Mouse (Mus musculus) ovary, adult 18-20 months (tissue): ENCODE data around the gene Mdfic.
A peak's percentile ranks its signal among the peaks of the same experiment; 100 is the strongest.

Source experiments
- DNase-seq: peaks from one replicate; pipeline ENCODE4 v3.0.0; 2022; ENCODE audit warnings: low spot score, mixed read lengths

The Mdfic gene

GRCm38 (mm10) chr6:15742591-15743149 lies 22.2 kb downstream of the Mdfic start:
- DNase-seq, result no peak

- no peak for DNase-seq
These were observed 22.9 kb downstream of the Mdfic start for GRCm38 (mm10) chr6:15743291-15743792.

- DNase-seq, result no peak
These were observed 23.3 kb downstream of the Mdfic start for GRCm38 (mm10) chr6:15743793-15744192.

- no peak for DNase-seq
These were observed 24.9 kb downstream of the Mdfic start for GRCm38 (mm10) chr6:15745313-15745712.

- no peak for DNase-seq
These were observed 25.4 kb downstream of the Mdfic start for GRCm38 (mm10) chr6:15745891-15746290.

GRCm38 (mm10) chr6:15747396-15748155 lies 27.1 kb downstream of the Mdfic start:
- no peak for DNase-seq

GRCm38 (mm10) chr6:15748236-15748635 lies 27.8 kb downstream of the Mdfic start:
- no peak for DNase-seq

- no peak for DNase-seq
These were observed 28.5 kb downstream of the Mdfic start for GRCm38 (mm10) chr6:15748943-15749342.

- no peak for DNase-seq
These were observed 29.6 kb downstream of the Mdfic start for GRCm38 (mm10) chr6:15750101-15750500.

GRCm38 (mm10) chr6:15751375-15751774 lies 30.9 kb downstream of the Mdfic start:
- DNase-seq, result no peak

- no peak for DNase-seq
These were observed 31.7 kb downstream of the Mdfic start for GRCm38 (mm10) chr6:15752160-15752559.

GRCm38 (mm10) chr6:15753208-15753607 lies 32.7 kb downstream of the Mdfic start:
- no peak for DNase-seq

GRCm38 (mm10) chr6:15758394-15758793 lies 37.9 kb downstream of the Mdfic start:
- no peak for DNase-seq

GRCm38 (mm10) chr6:15760750-15761149 lies 40.3 kb downstream of the Mdfic start:
- peak; percentile 13 for DNase-seq

GRCm38 (mm10) chr6:15764039-15764438 lies 43.6 kb downstream of the Mdfic start:
- DNase-seq, result no peak

- no peak for DNase-seq
These were observed 47.0 kb downstream of the Mdfic start for GRCm38 (mm10) chr6:15767460-15767859.

- peak; percentile 5 for DNase-seq
These were observed 49.7 kb downstream of the Mdfic start for GRCm38 (mm10) chr6:15770128-15770527.

GRCm38 (mm10) chr6:15777070-15777469 lies 56.6 kb downstream of the Mdfic start:
- DNase-seq, result no peak

GRCm38 (mm10) chr6:15780127-15780526 lies 59.7 kb downstream of the Mdfic start:
- no peak for DNase-seq

- no peak for DNase-seq
These were observed 60.2 kb downstream of the Mdfic start for GRCm38 (mm10) chr6:15780688-15781087.

- peak; percentile 37 for DNase-seq
These were observed 69.4 kb downstream of the Mdfic start for GRCm38 (mm10) chr6:15789523-15790500.
